Mouse (Mus musculus) bone marrow macrophage, adult 2 months (primary cell): Measurements from ENCODE around the gene Grk6.

Experiments used
- CTCF ChIP-seq: IDR thresholded peaks from 2 replicates; pipeline ENCODE4 v1.5.1; 2012; ENCODE audit warnings: low read depth, mild to moderate bottlenecking, low read length, moderate library complexity
- POLR2A ChIP-seq: IDR thresholded peaks from 2 replicates; pipeline ENCODE4 v1.6.1; 2012; ENCODE audit warnings: mild to moderate bottlenecking, low read depth, low read length, borderline replicate concordance

- TF ChIP-seq CTCF (no peak), POLR2A (no peak)
Observed at GRCm38 (mm10) chr13:55426613-55427012, 18.3 kb upstream of the Grk6 start, which contains the start of gene F12.
